Mouse (Mus musculus) kidney, adult 9 months (tissue): ENCODE measurements around the gene Sema6c.
A peak's percentile ranks its signal among the peaks of the same experiment; 100 is the strongest.
"Not testable (repeated sequence)": the region's sequence is repeated elsewhere in the genome, so short reads cannot be mapped to it uniquely, and the experiment has no call there.

Source experiments
- DNase-seq: peaks from one replicate; pipeline ENCODE4 v3.0.0; 2022

Gene Sema6c

DNA sequence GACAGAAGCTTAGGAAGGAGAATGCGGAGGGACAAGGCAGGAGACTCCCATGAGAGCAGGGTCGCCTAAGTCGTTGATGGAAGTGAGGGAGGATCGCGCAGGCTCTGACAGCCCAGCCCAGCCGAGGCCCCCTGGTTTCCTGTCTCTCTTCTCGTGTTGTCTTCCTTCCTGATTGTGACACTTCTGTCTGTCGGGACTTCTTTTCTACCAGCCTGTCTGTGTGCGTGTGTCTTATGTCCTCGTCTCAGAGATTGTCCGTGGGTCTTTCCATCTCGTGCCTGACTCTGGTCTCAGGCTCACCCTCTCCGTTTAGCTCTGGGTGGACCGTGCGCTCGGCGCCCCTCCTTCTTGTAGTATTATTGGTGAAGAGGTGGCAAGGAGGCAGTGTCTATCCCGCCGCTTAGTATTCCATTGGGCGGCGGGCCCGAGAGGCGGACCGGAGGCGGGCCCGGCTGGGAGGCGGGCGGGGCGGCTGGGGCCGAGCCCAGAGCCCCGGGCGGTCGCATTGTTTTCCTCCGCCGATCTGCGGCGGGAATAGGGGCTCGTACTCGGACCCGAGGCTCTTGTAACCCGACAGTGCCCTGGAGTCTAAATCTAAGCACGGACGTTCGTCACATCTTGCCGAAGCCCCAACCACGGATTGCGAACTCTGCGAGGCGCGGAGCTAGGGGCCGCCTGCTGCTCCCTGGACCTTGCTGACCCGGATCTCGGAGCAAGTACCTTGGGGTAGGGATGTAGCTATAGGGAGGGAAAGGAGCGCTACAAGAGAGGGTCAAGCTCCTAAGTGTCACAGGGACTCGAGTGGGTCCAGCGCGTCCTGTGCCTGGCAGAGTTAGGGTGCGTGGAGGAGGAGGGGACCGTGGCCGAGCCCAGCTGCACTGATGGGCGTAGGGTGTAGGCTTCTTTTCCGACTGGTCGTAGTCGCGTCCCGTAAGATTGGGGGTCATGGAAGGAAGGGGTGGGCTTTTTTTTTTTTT lies at the start of gene Sema6c:
Gene Sema6c (plus strand): TSS at position 471 of the 977 bp plus-strand sequence.
- peak; percentile 91 for DNase-seq

GRCm38 (mm10) chr3:95110911-95111726 lies 49.1 kb upstream of the Sema6c start, which contains the start of gene Vps72:
Gene Vps72 (plus strand): TSS chr3:95111022.
- peak; percentile 93 for DNase-seq

DNA sequence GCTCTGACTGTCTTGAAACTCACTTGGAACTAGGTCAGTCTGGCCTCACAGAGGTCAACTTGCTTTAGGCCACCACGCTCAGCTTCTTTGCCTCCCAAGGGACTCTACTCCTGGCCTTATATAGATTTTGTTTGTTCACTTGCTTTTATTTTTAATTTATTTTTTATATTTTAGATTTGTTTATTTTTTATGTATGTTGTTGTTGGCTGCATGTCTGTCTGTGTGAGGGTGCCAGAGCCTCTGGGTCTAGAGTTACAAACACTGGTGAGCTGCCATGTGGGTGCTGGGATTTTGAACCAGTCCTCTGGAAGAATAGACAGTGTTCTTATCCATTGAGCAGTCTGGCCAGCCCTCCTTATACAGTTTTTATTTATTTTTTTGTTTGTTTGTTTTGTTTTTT lies 47.5 kb upstream of the Sema6c start:
- DNase-seq, result no peak

DNA sequence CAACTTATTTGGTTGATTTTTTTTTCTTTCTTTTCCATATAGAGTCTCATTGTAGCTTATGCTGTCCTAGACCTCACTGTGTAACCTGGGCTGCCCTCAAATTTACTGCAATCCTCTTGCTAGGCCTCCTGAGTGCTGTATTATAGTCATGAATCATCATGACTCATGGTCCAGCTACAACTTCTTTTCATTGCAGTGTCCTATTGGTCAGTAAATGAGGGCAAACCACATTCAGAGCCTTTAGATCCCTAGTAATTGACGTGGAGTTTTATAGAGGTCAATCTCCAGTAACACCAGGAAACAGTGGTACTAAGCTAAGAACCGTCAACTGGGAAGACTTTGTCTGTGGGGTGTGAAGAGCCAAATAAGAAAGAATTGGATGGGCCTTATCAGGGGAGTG lies 42.5 kb upstream of the Sema6c start:
- DNase-seq, result no peak

GRCm38 (mm10) chr3:95121580-95121979 lies 38.7 kb upstream of the Sema6c start:
- DNase-seq, result no peak

GRCm38 (mm10) chr3:95124246-95124645 lies 36.0 kb upstream of the Sema6c start, which contains the start of gene Tmod4:
Gene Tmod4 (plus strand): TSS chr3:95124476.
- no peak for DNase-seq

GRCm38 (mm10) chr3:95124972-95125371 lies 35.3 kb upstream of the Sema6c start:
- DNase-seq, result no peak

- peak; percentile 90 for DNase-seq
Measured at GRCm38 (mm10) chr3:95129226-95129651, 31.0 kb upstream of the Sema6c start.

- peak; percentile 64 for DNase-seq
Measured at GRCm38 (mm10) chr3:95130081-95130480, 30.2 kb upstream of the Sema6c start.

- not testable (repeated sequence) for DNase-seq
Measured at GRCm38 (mm10) chr3:95132389-95132788, 27.9 kb upstream of the Sema6c start.

DNA sequence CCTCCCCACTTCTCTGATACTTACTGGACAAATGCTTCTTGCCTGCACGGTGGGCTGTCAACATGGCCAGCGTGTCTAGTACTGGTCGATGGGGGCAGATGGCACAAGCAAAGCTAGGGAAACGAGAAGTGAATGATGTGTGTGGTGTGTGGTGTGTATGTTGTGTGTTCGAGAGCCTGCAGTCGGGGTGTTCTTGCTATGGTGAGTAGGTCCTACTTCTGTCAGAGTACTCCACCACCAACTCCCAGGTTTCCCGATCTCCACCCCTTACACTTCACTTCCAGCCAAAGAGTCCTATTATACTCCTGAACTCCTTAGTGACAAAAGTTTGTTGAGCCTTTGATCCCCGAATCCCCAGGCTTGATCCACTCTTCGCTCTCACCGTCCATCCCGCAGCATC lies 27.1 kb upstream of the Sema6c start:
- DNase-seq, result no peak

DNA sequence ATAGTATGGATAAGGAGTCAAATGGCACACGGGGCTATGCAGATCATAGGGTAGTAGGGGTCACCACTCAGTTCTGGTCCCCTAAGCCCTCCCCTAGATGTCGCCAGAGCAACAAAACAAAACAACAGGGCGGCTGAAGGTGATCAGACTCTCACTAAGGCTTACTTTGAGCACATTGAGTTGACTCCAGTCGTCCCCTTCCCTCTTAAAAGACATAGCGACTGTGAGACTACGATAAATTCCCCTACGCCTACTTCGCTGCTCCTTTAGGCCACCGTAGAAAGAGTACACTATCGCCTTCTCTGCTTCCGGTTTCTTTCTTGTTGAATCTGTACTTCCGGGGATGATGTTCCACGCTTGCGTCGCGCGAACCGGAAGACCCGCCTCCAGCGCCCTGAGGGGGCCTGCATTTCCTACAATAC lies 26.6 kb upstream of the Sema6c start, which contains the start of the genes Scnm1 and Lysmd1:
Gene Scnm1 (minus strand): TSS at position 332 of the 422 bp plus-strand sequence.
Gene Lysmd1 (plus strand): TSS at position 409 of the 422 bp plus-strand sequence.
- DNase-seq, result peak; percentile 98

DNA sequence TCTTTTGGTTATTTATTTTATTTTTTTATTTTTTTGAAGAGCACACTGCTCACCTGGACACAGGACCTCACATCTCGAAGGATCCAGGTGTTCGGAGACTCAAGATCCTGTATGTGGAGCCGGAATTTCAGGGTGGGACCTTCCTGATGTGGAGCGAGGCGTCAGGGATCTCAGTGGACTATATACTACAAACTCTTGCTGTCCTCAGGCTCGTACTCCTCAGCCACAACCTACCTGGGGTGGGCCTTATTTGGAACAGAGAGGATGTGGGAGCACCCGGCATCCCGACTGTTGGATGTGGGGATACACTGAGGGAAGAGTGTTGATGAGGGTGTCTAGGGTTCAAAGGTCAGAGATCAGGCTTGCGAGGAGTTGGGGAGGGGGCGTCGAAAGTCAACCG lies 26.1 kb upstream of the Sema6c start:
- DNase-seq, result not testable (repeated sequence)

GRCm38 (mm10) chr3:95135023-95135422 lies 25.2 kb upstream of the Sema6c start:
- DNase-seq, result peak; percentile 83

GRCm38 (mm10) chr3:95135433-95136052 lies 24.7 kb upstream of the Sema6c start:
- DNase-seq, result no peak

DNA sequence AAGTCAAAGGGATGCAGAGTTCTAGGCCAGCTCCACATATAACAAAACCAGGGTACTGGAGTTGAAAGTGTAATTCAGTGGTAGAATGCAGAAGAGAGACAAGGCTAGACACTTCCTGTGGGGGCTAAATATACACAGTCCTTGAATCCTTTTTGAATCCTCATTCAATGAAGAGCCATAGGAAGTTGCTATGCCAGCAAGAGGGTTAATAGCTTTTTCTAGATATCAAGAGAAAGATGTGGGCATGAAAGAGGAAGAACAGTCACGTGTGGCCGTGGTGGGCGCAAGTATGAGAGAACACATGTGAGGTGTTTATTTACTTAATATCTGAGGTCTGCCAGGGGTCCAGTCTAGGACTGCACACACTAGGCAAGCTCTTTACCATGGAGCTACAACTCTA lies 23.9 kb upstream of the Sema6c start:
- no peak for DNase-seq

- peak; percentile 93 for DNase-seq
Measured at GRCm38 (mm10) chr3:95139586-95140288, 20.5 kb upstream of the Sema6c start.

DNA sequence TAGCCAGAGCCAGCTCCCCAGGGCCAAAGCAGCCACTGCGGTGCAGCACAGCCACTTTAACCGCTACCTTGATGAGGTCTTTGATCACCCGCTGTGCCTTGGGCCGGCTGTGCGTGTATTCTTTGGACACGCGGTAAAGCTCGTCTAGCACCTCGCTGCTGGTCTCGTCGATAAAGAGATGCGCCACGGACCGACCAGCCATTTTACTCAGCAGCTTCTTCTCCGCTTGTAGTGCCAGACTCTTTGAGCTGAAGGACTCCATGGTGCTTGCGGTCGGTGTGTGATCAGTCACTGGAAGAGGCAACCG lies 20.0 kb upstream of the Sema6c start:
- DNase-seq, result no peak

DNA sequence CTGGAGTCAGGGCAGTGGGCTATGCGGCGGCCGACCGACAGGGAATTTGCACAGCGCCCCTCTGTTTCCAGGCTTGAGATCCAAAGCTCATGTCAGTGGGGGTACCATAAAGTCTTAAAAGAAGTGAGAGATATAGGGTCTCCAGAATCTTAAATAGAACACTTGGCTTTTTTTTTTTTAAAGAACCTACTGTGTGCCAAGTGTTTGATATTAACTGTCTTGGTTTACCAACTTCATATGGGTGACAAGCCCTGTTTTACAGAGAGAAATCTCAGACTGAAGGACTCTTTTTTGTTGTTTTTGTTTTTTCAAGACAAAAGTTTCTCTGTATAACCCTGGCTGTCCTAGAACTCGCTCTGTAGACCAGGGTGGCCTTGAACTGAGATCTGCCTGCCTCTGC lies 19.5 kb upstream of the Sema6c start:
- DNase-seq, result no peak

GRCm38 (mm10) chr3:95141474-95141873 lies 18.8 kb upstream of the Sema6c start:
- DNase-seq, result no peak

DNA sequence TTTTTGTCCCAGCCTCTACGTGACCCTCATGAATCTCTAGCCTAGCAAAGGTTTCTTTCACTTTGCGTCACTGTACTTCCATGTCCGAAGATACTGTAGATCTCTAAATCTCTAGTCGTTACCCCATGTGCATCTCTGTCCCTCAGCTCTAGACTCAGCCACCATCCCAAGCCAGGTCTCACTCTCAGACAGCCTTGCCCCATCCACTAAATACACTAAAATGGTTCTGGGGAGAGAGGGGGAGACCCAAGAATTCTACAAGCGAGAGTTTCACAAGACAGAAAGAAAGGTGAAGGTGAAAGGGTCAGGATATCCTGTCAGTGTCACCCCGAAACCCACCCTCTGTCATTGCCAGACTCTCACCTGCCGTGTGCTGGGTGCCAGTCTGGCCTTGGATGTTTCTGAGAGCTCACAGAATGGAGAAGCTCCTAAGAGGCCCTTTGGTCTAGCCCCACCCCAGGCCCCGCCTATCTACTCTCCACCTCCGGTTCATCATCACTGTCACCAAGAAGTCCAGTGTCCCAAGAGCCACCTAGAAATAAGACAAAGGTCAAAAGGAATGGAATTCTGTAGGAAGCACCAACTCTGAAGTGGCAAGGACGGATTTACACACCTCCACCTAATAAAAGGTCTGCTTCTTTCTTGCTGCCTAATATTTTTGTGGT lies 18.2 kb upstream of the Sema6c start, which contains the start of gene Tnfaip8l2:
Gene Tnfaip8l2 (minus strand): TSS at position 409 of the 665 bp plus-strand sequence.
- peak; percentile 39 for DNase-seq

GRCm38 (mm10) chr3:95142617-95143011 lies 17.6 kb upstream of the Sema6c start:
- DNase-seq, result peak; percentile 94
